Mouse (Mus musculus): ENCODE data around the gene Tnnc2. TPM values are rescaled to one million over a fixed set of nuclear protein-coding genes. Genes with fewer than 3 reads are reported as not detected.
A peak's percentile ranks its signal among the peaks of the same experiment; 100 is the strongest.

Tnnc2 gene
- polyA plus RNA-seq, 1 experiment from 2014 or later, result 4.9 TPM

DNA sequence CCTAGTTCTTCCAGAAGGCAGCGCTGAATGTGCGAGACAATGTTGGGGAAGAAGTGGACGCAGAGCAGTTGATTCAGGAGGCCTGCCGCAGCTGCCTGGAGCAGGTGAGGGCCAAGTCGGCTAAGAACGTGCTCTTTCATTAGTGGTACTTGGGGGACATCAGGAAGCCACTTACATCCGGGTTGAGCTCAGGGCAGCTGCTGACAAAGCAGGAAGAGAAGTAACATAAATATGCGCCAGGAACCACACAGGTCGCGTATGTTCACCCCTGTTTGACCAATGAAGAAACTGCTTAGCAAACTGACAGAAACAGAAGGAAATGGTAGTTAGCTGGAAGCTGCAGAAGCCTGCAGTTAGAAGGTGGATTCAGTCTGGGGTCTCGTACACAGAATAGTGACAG lies 25.7 kb downstream of the Tnnc2 start:
- H3K36me3 ChIP-seq, result peaks cover 92% of the 10 kb centered on the region
- peaks cover 29% of the 10 kb centered on the region for H3K4me1 ChIP-seq (replicated peaks)
- no peak overlapping the region for H3K4me3 ChIP-seq
- no peak for ATAC-seq (replicated peaks; ENCODE audit: insufficient number of reproducible peaks, insufficient read depth, low FRiP score, low read depth)
- H3K4me2 ChIP-seq, result no peak overlapping the region
- H3K9me3 ChIP-seq (replicated peaks), result no peaks in the 10 kb centered on the region
- H3K27me3 ChIP-seq, result no peaks in the 10 kb centered on the region
- H3K9ac ChIP-seq, result no peak overlapping the region
- H3K27ac ChIP-seq, result peak overlapping the region; percentile 87
- 75% methylated on average over 11 of the region's 11 CpGs for WGBS

DNA sequence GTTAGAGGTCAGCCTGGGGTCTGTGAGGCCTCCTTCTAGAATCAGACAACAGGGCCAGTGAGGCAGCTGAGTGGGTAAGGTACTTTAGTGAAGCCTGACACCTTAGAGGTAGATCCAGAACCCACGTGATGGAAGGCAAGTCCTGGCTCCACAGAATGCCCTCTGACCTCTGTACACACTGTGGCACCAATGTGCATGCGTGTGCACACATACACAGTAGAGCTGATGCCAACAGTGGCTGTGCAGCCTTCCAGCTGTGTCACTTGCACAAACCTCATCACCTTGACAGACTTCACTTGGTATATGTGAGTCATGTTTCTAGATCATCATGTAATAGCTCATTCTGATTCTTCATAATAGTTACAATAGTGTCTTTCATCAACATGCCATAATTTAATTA lies 27.3 kb downstream of the Tnnc2 start:
- H3K4me1 ChIP-seq (replicated peaks), result peaks cover 33% of the 10 kb centered on the region
- H3K27me3 ChIP-seq, result no peaks in the 10 kb centered on the region
- no peak overlapping the region for H3K4me3 ChIP-seq
- no peak overlapping the region for H3K4me2 ChIP-seq
- ATAC-seq (replicated peaks; ENCODE audit: insufficient number of reproducible peaks, insufficient read depth, low FRiP score, low read depth), result no peak
- no peak overlapping the region for H3K9ac ChIP-seq
- no peak overlapping the region for H3K27ac ChIP-seq
- H3K9me3 ChIP-seq (replicated peaks), result no peaks in the 10 kb centered on the region
- peaks cover 91% of the 10 kb centered on the region for H3K36me3 ChIP-seq
- WGBS, result 93% methylated on average over 2 of the region's 2 CpGs

DNA sequence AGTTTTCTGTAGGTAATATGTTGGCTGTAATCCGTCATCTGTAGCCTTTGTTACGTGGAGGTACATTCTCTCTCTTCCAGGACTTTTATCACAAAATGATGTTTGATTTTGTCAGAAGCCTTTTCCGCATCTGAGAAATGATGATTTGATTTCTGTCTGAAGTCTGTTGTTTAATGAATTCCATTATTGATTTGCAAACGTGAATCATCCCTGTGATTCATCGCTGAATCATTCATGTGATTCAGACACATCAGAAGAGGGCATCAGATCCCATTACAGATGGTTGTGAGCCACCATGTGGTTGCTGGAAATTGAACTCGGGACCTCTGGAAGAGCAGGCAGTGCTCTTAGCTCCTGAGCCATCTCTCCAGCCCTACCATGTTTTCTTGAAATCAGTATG lies 30.8 kb downstream of the Tnnc2 start:
- Histone ChIP-seq H3K4me1 (replicated peaks) (peaks cover 30% of the 10 kb centered on the region), H3K4me3 (no peak overlapping the region), H3K9ac (no peak overlapping the region), H3K27ac (no peak overlapping the region), H3K4me2 (no peak overlapping the region), H3K36me3 (peaks cover 58% of the 10 kb centered on the region), H3K27me3 (no peaks in the 10 kb centered on the region), H3K9me3 (replicated peaks) (no peaks in the 10 kb centered on the region)
- no peak for ATAC-seq (replicated peaks; ENCODE audit: insufficient number of reproducible peaks, insufficient read depth, low FRiP score, low read depth)
- WGBS, result 88% methylated on average over 6 of the region's 6 CpGs

DNA sequence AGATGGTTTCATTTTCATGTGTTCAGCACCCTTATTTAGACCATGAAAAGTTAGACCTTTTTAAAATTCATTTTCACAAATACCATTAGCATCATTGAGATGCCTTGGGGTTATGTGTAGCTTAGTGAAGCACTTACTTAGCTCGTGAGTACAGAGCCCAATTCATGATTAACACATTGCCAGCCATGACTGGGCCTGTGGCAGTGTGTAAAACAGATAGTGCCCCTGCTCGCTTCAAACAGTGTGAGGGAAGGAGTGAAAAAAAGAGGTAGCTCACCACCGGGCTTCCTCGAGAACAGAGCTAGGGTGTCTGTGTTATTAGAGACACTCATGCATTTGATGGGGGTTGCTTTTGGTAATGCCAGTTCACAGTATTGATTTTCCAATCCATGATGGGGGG lies 31.6 kb downstream of the Tnnc2 start:
- no peak for ATAC-seq (replicated peaks; ENCODE audit: insufficient number of reproducible peaks, insufficient read depth, low FRiP score, low read depth)
- Histone ChIP-seq H3K27me3 (no peaks in the 10 kb centered on the region), H3K4me3 (no peak overlapping the region), H3K4me2 (no peak overlapping the region), H3K9ac (no peak overlapping the region), H3K4me1 (replicated peaks) (peaks cover 25% of the 10 kb centered on the region), H3K27ac (no peak overlapping the region), H3K9me3 (replicated peaks) (no peaks in the 10 kb centered on the region), H3K36me3 (peaks cover 52% of the 10 kb centered on the region)
- WGBS, result 79% methylated on average over 4 of the region's 4 CpGs

DNA sequence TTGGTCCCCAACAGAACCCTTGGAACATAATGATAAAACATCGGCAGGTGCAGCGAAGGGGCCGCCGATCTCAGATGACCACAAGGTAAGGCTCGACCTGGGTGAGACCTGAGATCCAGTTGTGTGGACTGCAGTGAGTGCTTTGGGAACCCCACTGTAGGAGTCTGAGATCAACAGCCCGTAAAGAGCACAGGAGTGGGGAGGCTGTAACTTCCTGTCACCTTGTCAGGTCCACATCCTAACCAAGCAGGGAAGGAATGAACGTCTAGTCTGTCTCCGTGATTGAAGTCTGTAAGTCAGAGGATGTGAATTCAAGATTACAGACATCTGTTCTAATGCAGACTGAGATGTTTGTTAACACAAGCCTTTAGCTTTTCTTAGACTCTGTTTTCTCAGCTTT lies 33.1 kb downstream of the Tnnc2 start:
- Histone ChIP-seq H3K4me2 (peak overlapping the region; percentile 86), H3K9ac (peak overlapping the region; percentile 98), H3K27ac (no peak overlapping the region), H3K9me3 (replicated peaks) (no peaks in the 10 kb centered on the region), H3K4me1 (replicated peaks) (peaks cover 23% of the 10 kb centered on the region), H3K4me3 (peak overlapping the region; percentile 98), H3K27me3 (no peaks in the 10 kb centered on the region), H3K36me3 (peaks cover 42% of the 10 kb centered on the region; the same call in 1 of the 2 replicates)
- ATAC-seq (replicated peaks; ENCODE audit: insufficient number of reproducible peaks, insufficient read depth, low FRiP score, low read depth), result no peak
- WGBS, result 31% methylated on average over 8 of the region's 8 CpGs

DNA sequence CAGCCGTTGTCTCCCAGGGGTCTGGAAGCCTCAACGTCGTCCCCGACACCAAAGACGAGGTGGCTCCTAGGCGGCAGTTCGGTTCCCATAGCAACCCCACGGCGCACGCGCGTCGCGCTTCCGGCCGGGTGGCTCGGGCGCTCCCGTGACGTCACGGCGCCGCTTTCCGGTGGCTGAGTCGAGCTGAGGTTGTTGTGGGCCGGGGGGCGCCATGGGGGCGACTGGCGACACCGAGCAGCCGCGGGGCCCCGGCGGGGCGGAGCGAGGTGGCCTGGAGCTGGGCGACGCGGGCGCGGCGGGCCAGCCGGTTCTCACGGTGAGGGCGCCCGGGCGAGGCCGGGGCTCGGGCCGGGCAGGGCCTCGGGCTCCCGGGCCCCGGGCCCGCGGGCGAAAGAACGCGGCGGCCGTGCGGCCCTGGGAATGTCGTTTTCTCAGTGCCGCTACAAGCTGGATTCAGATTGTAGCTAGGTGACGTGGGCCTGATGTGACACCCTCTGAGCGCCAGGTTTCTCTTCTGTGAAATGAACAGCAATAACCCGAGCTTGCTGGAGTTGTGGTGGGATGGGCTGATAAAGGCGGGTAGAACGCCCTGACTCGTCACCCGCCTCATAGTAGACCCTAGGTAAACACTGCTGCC lies 33.8 kb downstream of the Tnnc2 start, which contains the start of the genes Wfdc3 and Dnttip1:
Gene Wfdc3 (minus strand): TSS at position 89 of the 637 bp plus-strand sequence.
Gene Dnttip1 (plus strand): TSS at position 141 of the 637 bp plus-strand sequence.
- H3K36me3 ChIP-seq, result peaks cover 34% of the 10 kb centered on the region; the same call in 1 of the 2 replicates
- peak; percentile 84 for ATAC-seq (replicated peaks; ENCODE audit: insufficient number of reproducible peaks, insufficient read depth, low FRiP score, low read depth)
- H3K9ac ChIP-seq, result peak within 1 kb of the TSS; percentile 98
- H3K9me3 ChIP-seq (replicated peaks), result no peaks in the 10 kb centered on the region
- H3K4me2 ChIP-seq, result peak within 1 kb of the TSS; percentile 86
- WGBS, result under 1% methylated on average over 70 of the region's 70 CpGs
- H3K27ac ChIP-seq, result peak within 1 kb of the TSS; percentile 85
- H3K4me1 ChIP-seq (replicated peaks), result peaks cover 23% of the 10 kb centered on the region
- peak within 1 kb of the TSS; percentile 98 for H3K4me3 ChIP-seq
- no peaks in the 10 kb centered on the region for H3K27me3 ChIP-seq

DNA sequence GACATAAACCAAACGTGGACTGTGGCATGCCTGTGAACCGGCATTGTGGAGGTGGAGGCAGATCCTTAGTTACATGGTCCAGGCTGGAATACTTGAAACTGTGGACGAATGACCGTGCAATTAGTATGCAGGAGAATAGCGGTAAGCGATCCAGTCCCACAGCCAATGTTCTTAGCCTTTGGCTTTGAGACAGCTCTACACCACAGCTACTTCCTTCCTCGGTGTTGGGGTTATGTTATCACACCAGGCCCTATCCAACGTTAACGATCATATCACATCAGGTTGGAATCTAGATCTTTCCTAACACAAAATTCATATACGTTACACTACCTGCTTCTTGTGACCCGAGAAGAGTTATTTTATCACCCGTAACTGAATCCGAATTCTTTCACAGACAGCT lies 34.8 kb downstream of the Tnnc2 start:
- peaks cover 25% of the 10 kb centered on the region; the same call in 1 of the 2 replicates for H3K36me3 ChIP-seq
- no peaks in the 10 kb centered on the region for H3K27me3 ChIP-seq
- peak overlapping the region; percentile 98 for H3K9ac ChIP-seq
- H3K4me1 ChIP-seq (replicated peaks), result peaks cover 23% of the 10 kb centered on the region
- peak overlapping the region; percentile 86 for H3K4me2 ChIP-seq
- 59% methylated on average over 13 of the region's 13 CpGs for WGBS
- ATAC-seq (replicated peaks; ENCODE audit: insufficient number of reproducible peaks, insufficient read depth, low FRiP score, low read depth), result no peak
- peak overlapping the region; percentile 98 for H3K4me3 ChIP-seq
- H3K27ac ChIP-seq, result no peak overlapping the region
- H3K9me3 ChIP-seq (replicated peaks), result no peaks in the 10 kb centered on the region

DNA sequence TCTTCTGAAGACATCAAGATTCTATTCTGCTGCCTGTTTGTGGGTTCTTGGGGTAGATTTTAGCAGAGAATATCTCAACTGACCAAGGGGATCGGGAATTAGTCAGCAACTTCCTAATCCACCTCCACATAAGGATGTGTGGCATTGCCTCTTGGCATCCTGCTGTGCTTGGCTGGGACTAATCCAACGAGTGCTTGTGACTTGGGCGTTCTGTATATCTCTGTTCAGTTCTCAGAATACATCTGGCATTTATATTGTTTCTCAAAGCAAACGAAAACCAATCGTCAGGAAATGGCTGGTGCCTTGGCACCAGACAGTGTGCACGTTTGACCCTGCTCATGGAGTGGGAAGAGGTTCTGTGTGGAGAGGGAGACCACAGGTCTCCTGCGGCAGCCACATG lies 39.9 kb downstream of the Tnnc2 start:
- H3K4me3 ChIP-seq, result no peak overlapping the region
- no peak overlapping the region for H3K9ac ChIP-seq
- peaks cover 2% of the 10 kb centered on the region; the same call in 1 of the 2 replicates for H3K4me1 ChIP-seq (replicated peaks)
- WGBS, result 52% methylated on average over 7 of the region's 7 CpGs
- ATAC-seq (replicated peaks; ENCODE audit: insufficient number of reproducible peaks, insufficient read depth, low FRiP score, low read depth), result no peak
- no peaks in the 10 kb centered on the region for H3K36me3 ChIP-seq
- H3K27me3 ChIP-seq, result no peaks in the 10 kb centered on the region
- H3K9me3 ChIP-seq (replicated peaks), result no peaks in the 10 kb centered on the region
- no peak overlapping the region for H3K27ac ChIP-seq
- no peak overlapping the region for H3K4me2 ChIP-seq

DNA sequence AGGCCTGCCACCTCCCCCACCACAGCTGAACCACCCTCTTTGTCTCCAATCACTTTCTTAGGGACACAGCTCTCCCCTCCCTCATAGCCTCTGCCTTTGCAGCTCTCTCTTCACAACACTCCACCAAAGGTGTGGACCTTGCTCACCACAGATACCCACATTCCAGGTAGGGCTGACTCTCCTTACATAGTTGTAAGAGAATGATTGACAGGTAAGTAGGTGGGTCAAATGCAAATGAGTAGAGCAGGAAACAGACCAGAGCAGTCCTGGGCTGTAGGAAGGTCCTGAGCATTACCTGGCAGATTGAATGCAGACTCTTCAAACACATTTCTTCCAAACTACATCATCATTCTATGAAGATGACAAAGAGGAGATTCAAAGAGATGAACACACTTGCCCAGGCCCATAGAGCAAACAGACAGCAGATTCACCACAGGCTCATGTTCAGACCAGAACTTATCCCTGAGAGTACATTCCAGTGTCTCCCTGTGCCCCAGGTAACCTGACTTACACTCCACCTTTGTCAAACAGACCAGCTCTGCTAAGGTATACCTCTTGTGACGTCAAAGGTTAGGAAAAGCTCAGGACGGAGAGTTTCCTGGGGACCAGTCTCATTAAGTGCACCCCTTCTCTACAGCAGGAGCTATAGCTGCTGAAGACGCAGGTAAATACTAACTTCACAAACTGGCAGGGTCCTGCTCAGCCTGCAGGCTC lies 42.2 kb downstream of the Tnnc2 start:
- Histone ChIP-seq H3K4me2 (no peak overlapping the region), H3K27ac (no peak overlapping the region), H3K9me3 (replicated peaks) (no peaks in the 10 kb centered on the region), H3K27me3 (no peaks in the 10 kb centered on the region), H3K36me3 (no peaks in the 10 kb centered on the region), H3K4me3 (no peak overlapping the region), H3K4me1 (replicated peaks) (no peaks in the 10 kb centered on the region), H3K9ac (no peak overlapping the region)
- 64% methylated on average over 3 of the region's 3 CpGs for WGBS
- no peak for ATAC-seq (replicated peaks; ENCODE audit: insufficient number of reproducible peaks, insufficient read depth, low FRiP score, low read depth)

DNA sequence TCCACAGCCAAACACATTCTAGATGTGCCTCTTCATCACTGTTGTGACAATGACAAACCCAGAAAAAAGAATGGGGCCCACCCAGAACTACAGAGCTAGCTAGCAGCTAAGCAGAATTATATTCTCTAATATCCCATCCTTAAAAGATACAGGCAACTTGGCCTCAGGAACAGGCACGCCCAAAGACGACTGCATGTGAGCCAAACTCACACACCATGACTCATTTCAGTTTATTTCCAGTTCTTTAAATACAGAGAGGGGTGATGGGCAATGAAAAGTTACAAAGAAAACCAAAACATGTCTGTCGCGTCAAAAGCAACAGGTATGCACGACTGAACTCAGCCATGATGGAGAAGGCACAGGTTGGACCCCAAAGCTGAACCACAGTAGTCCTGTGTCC lies 44.3 kb downstream of the Tnnc2 start:
- Histone ChIP-seq H3K4me1 (replicated peaks) (no peaks in the 10 kb centered on the region), H3K9ac (no peak overlapping the region), H3K36me3 (no peaks in the 10 kb centered on the region), H3K9me3 (replicated peaks) (no peaks in the 10 kb centered on the region), H3K4me3 (no peak overlapping the region), H3K27ac (no peak overlapping the region), H3K4me2 (no peak overlapping the region), H3K27me3 (no peaks in the 10 kb centered on the region)
- WGBS, result 80% methylated on average over 5 of the region's 5 CpGs
- no peak for ATAC-seq (replicated peaks; ENCODE audit: insufficient number of reproducible peaks, insufficient read depth, low FRiP score, low read depth)

DNA sequence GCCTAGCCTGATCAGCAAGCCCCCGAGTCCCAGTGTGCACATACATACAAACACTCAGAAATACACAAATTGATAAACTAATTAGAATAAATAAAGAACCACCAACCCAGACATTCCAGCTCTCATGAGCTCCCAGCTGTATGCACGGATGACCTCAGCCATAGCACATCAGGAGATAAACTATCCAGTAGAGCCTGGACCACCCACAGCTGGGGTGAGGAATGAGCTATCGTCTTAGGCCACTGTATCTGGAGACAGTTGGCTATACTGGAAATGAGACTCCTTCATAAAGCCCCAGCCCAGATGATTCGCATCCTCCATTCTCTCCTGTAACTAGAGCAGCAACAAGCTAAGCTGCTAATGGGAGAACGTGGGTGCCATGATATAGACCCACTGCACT lies 44.9 kb downstream of the Tnnc2 start:
- WGBS, result 69% methylated on average over 5 of the region's 5 CpGs
- no peak for ATAC-seq (replicated peaks; ENCODE audit: insufficient number of reproducible peaks, insufficient read depth, low FRiP score, low read depth)
- Histone ChIP-seq H3K4me2 (no peak overlapping the region), H3K4me3 (no peak overlapping the region), H3K4me1 (replicated peaks) (no peaks in the 10 kb centered on the region), H3K27me3 (no peaks in the 10 kb centered on the region), H3K9me3 (replicated peaks) (no peaks in the 10 kb centered on the region), H3K9ac (no peak overlapping the region), H3K27ac (no peak overlapping the region), H3K36me3 (no peaks in the 10 kb centered on the region)

DNA sequence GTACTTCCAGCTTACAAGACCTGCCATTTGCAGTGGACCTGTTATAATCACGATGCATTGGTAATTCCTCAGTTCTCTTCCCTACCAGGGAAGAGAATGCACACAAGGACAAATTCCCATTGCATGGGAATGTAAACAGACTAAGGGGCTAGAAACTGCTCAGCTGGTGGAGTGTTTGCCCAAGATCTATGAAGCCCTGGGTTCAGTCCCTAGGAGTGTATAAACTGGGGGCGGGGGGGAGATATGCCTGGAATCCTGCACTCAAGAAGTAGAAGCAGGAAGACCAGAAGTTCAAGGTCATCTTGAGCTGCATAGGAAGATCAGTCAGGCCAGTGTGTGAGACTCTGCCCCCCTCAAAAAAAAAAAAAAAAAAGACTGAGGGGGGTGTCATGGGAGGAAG lies 46.5 kb downstream of the Tnnc2 start:
- H3K9me3 ChIP-seq (replicated peaks), result no peaks in the 10 kb centered on the region
- H3K27ac ChIP-seq, result no peak overlapping the region
- no peak overlapping the region for H3K4me3 ChIP-seq
- H3K27me3 ChIP-seq, result no peaks in the 10 kb centered on the region
- no peaks in the 10 kb centered on the region for H3K36me3 ChIP-seq
- no peak overlapping the region for H3K9ac ChIP-seq
- ATAC-seq (replicated peaks; ENCODE audit: insufficient number of reproducible peaks, insufficient read depth, low FRiP score, low read depth), result no peak
- 68% methylated on average over 2 of the region's 2 CpGs for WGBS
- H3K4me2 ChIP-seq, result no peak overlapping the region
- no peaks in the 10 kb centered on the region for H3K4me1 ChIP-seq (replicated peaks)
